Mouse (Mus musculus) neural tube, embryonic 13.5 days (tissue): ENCODE results near the gene Olfr509. TPM values are rescaled to one million over a fixed set of nuclear protein-coding genes. Genes with fewer than 3 reads are reported as not detected.

Experiments
- polyA plus RNA-seq: library from polyadenylated mRNA; unstranded; fragments of >200 nt; fragmentation: Nextera tagmentation; extraction: Ambion mirVana; gene quantifications from 2 replicates; pipeline ENCODE4 v1.2.1, GENCODE M21; 2015

Olfr509 gene
- polyA plus RNA-seq, 1 experiment from 2014 or later: 0.06 TPM

Other genes with a start within 250 kb of the Olfr509 start
- not detected in 2 replicates for gene Olfr497, start 231.5 kb downstream of the Olfr509 start, polyA plus RNA-seq
- not detected in 2 replicates for gene Olfr498, start 186.6 kb downstream of the Olfr509 start, polyA plus RNA-seq
- not detected in 2 replicates for gene Olfr502, start 126.8 kb downstream of the Olfr509 start, polyA plus RNA-seq
- gene Olfr503, start 107.4 kb downstream of the Olfr509 start, polyA plus RNA-seq: not detected in 2 replicates
- not detected in 2 replicates for gene Olfr504, start 86.1 kb downstream of the Olfr509 start, polyA plus RNA-seq
- gene Olfr506, start 41.1 kb downstream of the Olfr509 start, polyA plus RNA-seq: 0.06 TPM in 1 of 2 replicates, not detected in the other
- gene Olfr507, start 30.1 kb downstream of the Olfr509 start, polyA plus RNA-seq: not detected in 2 replicates
- gene Olfr508, start 21.9 kb downstream of the Olfr509 start, polyA plus RNA-seq: not detected in 2 replicates
- gene Olfr510, start 14.5 kb upstream of the Olfr509 start, polyA plus RNA-seq: not detected in 2 replicates
- gene Olfr512, start 61.4 kb upstream of the Olfr509 start, polyA plus RNA-seq: not detected in 2 replicates
- not detected in 2 replicates for gene Olfr513, start 99.1 kb upstream of the Olfr509 start, polyA plus RNA-seq
- not detected in 2 replicates for gene Olfr514, start 174.1 kb upstream of the Olfr509 start, polyA plus RNA-seq
- gene Olfr516, start 198.6 kb upstream of the Olfr509 start, polyA plus RNA-seq: not detected in 2 replicates
- not detected in 2 replicates for gene Olfr517, start 220.5 kb upstream of the Olfr509 start, polyA plus RNA-seq
- not detected in 2 replicates for gene Olfr518, start 233.1 kb upstream of the Olfr509 start, polyA plus RNA-seq
- gene Olfr519, start 242.5 kb upstream of the Olfr509 start, polyA plus RNA-seq: not detected in 2 replicates